Mouse (Mus musculus): ENCODE measurements around the gene Dhx37.
"Not testable (repeated sequence)": the region's sequence is repeated elsewhere in the genome, so short reads cannot be mapped to it uniquely, and the experiment has no call there.

Dhx37 gene

GRCm38 (mm10) chr5:125389579-125390441, 44.1 kb downstream of the Dhx37 start, which contains the start of gene Ubc:
TSS of gene Ubc (minus strand) at chr5:125390202.
- peak; percentile 91 for DNase-seq (ENCODE audit: low spot score)

DNA sequence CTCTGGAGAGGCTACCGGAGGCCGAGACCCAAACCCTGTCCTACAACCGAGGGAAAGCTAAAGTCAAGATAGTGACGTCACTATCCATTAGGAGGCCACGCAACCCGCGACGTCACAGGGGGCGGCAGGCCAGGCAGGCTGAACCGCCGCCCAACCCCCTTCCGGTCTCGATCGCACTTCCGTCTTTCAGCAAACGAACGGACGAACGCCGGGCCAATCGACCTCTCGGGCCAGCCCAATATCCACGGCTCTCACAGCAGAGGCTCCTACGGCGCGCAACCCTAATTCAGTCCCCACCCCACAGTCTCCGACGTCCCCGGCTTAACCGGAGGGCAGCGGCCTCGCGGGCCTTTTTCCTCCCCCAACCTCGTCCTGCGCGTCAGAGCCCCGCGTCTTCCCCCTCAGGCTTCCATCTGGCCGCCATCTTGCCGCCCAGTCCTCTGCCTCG, 44.8 kb downstream of the Dhx37 start, which contains the start of gene Gm10382:
Gene Gm10382, plus strand, starts transcription at position 192 of the 448 bp plus-strand sequence.
- DNase-seq (ENCODE audit: low spot score) = peak; percentile 81

GRCm38 (mm10) chr5:125388358-125389092, 45.4 kb downstream of the Dhx37 start:
- no peak for DNase-seq (ENCODE audit: low spot score)

GRCm38 (mm10) chr5:125387295-125387694, 46.6 kb downstream of the Dhx37 start:
- DNase-seq (ENCODE audit: low spot score) = not testable (repeated sequence)

GRCm38 (mm10) chr5:125385215-125385940, 48.5 kb downstream of the Dhx37 start:
- no peak for DNase-seq (ENCODE audit: low spot score)

- no peak for DNase-seq (ENCODE audit: low spot score)
Observed at GRCm38 (mm10) chr5:125384512-125385214, 49.3 kb downstream of the Dhx37 start.

GRCm38 (mm10) chr5:125383637-125384420, 50.1 kb downstream of the Dhx37 start:
- no peak for DNase-seq (ENCODE audit: low spot score)

DNA sequence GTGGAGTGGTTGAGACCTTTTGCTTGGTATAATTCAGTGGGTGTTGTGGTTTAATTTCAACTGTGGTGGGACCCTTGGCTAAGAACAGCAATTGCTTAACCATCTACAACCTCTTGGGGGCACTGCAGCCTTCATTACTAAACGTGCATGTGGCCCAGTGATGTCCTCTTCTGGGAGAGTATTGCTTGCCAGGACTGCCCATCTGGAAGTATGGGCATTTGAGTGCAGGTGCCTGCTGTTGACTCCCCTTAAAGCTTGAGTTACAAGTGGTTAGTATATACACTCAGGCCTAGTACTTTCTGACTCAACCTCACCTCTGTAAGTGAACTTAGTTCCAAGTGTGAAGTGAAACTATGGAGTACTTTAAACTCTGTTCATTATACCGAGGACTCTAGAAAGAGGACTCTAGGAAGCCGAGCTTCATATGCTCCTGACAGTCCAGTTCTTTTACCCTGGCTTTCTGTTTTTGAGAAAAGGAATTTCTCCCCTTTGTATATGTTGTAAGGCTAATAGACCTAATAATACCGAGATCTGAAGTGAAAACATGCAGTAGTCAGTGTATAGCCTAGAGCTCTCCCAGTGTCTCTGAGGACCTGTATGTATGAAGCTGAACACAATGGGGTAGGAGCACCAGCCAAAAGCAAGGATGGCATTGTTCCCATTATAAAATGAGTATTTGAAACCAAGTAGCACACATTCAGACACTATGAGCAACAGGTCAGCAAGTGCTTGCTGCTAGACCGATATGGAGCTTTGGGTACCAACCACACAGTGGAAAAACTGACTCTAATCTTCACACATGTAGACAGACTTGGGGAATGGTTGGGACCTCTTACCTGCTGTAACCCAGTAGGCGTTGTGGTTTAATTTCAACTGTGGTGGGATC, 51.0 kb downstream of the Dhx37 start:
- DNase-seq (ENCODE audit: low spot score) = peak; percentile 82

- no peak for DNase-seq (ENCODE audit: low spot score)
Observed at GRCm38 (mm10) chr5:125381954-125382672, 51.8 kb downstream of the Dhx37 start.

DNA sequence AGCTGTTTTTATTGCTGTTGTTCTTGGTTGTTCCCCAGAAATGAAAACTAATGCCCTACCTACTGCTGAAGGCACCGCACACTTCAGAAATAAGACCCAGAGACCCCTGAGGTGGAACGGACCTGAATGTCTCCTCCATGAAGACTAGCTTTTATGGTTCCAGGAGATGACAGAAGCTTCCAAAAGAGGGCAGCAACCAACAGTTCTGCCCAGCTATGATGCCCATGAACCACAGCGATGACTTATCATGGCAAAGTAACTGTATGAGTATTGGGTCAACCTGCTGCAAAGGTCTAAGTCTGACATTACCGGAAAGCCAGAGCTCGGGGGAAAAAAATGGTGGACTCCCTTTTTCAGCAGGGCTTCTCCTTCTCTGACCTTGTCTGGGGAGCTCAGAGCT, 55.0 kb downstream of the Dhx37 start:
- no peak for DNase-seq (ENCODE audit: low spot score)

GRCm38 (mm10) chr5:125377214-125377613, 56.7 kb downstream of the Dhx37 start:
- no peak for DNase-seq (ENCODE audit: low spot score)

- DNase-seq (ENCODE audit: low spot score) = no peak
Observed at GRCm38 (mm10) chr5:125375871-125376270, 58.0 kb downstream of the Dhx37 start.

DNA sequence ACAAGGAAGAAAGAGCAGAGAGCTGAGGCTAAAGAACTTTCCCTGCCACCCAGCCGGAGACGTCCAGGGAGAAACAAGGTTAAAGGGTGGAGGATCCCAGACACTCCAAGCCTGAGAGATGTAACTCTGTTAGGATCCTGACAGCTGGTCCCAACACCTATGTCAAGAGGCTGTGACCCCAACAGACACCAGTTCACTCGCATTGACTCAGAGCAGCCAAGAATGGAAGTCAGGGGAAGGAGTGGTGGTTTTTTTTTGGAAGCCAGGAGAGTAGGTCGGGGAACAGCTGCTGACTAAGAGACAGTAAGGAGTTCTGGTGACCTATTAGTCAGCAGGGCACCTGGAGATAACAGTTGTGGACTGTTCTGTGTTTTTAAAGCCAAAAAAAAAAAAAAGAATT, 61.9 kb downstream of the Dhx37 start:
- DNase-seq (ENCODE audit: low spot score) = no peak

GRCm38 (mm10) chr5:125370950-125371693, 62.8 kb downstream of the Dhx37 start:
- no peak for DNase-seq (ENCODE audit: low spot score)

DNA sequence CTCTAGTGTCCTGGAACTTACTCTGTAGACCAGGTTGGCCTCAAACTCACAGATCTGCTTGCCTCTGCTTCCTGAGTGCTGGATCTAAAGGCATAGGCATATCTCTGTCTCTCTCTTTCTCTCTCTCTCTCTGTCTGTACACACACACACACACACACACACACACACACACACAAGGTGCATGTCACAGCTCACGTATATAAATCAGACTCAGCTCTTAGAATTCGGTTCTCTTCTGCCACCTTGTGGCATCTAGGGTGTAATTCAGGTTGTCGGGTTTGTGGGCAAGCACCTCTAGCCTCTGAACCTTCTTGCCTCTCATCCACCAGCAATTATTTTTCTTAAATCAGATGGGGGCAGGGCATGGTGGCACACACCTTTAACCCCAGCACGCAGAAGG, 65.4 kb downstream of the Dhx37 start:
- peak; percentile 86 for DNase-seq (ENCODE audit: low spot score)

DNA sequence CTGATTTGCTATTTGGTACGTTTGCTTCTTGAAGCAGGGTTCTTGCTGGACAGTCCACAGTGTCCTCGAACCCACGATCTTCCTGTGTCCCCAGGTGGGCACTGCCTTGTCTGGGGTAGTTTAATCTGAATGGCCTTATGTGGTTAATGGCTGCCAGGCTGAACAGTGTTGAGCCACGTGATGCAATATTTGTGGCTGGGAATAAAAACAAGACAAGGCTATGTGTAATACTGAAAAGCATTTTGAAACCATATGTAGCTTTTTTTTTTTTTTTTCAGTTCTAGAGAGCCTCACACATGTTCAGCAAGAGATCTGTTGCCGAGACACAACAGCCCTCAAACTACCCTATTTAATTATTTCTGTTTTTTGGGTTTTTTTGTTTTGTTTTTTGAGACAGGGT, 65.8 kb downstream of the Dhx37 start:
- no peak for DNase-seq (ENCODE audit: low spot score)

DNA sequence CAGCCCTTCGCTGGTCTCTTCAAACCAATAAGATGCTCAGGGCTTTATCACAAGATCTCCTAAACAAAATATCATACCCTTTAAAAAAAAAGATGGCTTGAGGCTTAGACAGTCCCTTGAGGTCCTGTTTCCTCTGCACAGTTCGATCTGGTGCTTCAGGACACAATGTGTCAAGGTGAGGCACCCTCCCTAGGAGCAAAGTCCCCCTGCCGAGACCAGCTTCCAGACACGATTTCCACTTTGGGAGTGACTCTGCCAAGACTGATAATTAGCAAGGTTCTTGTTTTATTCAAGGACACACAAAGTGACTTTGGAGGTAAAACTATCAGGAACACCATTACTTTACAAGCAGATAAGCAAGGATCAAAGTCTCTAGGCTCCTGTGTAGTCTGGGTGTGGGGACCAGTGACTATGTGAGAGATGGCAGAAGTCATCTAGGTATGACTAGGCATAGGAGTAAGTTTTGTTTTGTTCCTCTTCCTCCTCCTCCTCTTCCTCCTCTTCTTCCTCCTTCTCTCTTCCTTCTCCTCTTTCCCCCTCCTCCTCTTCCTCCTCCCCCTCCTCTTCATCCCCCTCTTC, 69.0 kb downstream of the Dhx37 start:
- DNase-seq (ENCODE audit: low spot score) = no peak

DNA sequence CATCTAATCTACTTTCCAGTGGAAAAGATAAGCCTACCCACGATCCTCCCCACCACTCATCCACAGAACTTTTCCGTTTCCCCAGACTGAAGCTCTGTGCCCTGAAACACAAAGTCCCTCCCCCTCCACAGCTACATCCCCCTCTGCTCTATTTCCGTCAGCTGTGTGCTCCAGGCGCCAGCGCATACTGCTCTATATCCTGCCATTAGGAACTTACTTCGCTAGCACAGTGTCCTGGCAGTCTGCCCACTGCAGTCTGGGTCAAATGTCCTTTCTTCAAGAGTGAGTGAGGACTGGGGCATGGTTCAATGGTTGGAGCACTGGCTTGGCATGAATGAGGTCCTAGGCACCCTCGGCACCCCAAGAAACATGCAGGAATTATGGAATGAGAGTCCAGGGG, 70.0 kb downstream of the Dhx37 start:
- DNase-seq (ENCODE audit: low spot score) = no peak
